Mouse (Mus musculus): ENCODE measurements around the gene Vasp. TPM values are rescaled to one million over a fixed set of nuclear protein-coding genes. Genes with fewer than 3 reads are reported as not detected.

Vasp gene
- total RNA-seq (2021), result 10 to 100 TPM; 26.7 to 27.7 TPM
- long read RNA-seq, experiment 1, partial matches to known transcripts, result 1 of 4 reads
- long read RNA-seq, experiment 1, other reads (novel, unspliced or antisense), result 2 of 4 reads
- long read RNA-seq, experiment 2, partial matches to known transcripts, result 0 of 2 reads
- long read RNA-seq, experiment 2, other reads (novel, unspliced or antisense), result 1 of 2 reads

- DNase-seq, result peak; percentile 93 to 96
Measured at GRCm38 (mm10) chr7:19271238-19272172, at the start of gene Vasp. TSS of gene Vasp (minus strand) at chr7:19271817.

- DNase-seq, result no peak
Measured at GRCm38 (mm10) chr7:19320637-19321036, 49.0 kb upstream of the Vasp start.

GRCm38 (mm10) chr7:19319906-19320305 is 48.3 kb upstream of the Vasp start:
- DNase-seq, result peak; percentile 97 to 98

GRCm38 (mm10) chr7:19319458-19319857 is 47.8 kb upstream of the Vasp start:
- DNase-seq, result no peak

GRCm38 (mm10) chr7:19318676-19319075 is 47.1 kb upstream of the Vasp start:
- DNase-seq, result no peak

- no peak for DNase-seq
Measured at GRCm38 (mm10) chr7:19318201-19318600, 46.6 kb upstream of the Vasp start.

GRCm38 (mm10) chr7:19316451-19317161 is 45.0 kb upstream of the Vasp start:
- DNase-seq, result peak in 1 of 2 experiments; percentile 71

- no peak for DNase-seq
Measured at GRCm38 (mm10) chr7:19314033-19314432, 42.4 kb upstream of the Vasp start.

GRCm38 (mm10) chr7:19311991-19312390 is 40.4 kb upstream of the Vasp start:
- DNase-seq, result no peak

GRCm38 (mm10) chr7:19309884-19310641 is 38.4 kb upstream of the Vasp start, which contains the start of gene Fosb:
TSS of gene Fosb (minus strand) at chr7:19310051.
- peak; percentile 96 for DNase-seq

- no peak for DNase-seq
Measured at GRCm38 (mm10) chr7:19309278-19309883, 37.8 kb upstream of the Vasp start.

- DNase-seq, result peak; percentile 97 to 98
Measured at GRCm38 (mm10) chr7:19308454-19309277, 37.0 kb upstream of the Vasp start.

GRCm38 (mm10) chr7:19307739-19308453 is 36.3 kb upstream of the Vasp start:
- DNase-seq, result peak; percentile 85 to 88

- DNase-seq, result no peak
Measured at GRCm38 (mm10) chr7:19306819-19307738, 35.5 kb upstream of the Vasp start.

- DNase-seq, result no peak
Measured at GRCm38 (mm10) chr7:19305796-19306765, 34.5 kb upstream of the Vasp start.

GRCm38 (mm10) chr7:19305413-19305735 is 33.8 kb upstream of the Vasp start:
- DNase-seq, result no peak
